Mouse (Mus musculus): ENCODE results near the gene Asic3.
"Not testable (repeated sequence)": the region's sequence is repeated elsewhere in the genome, so short reads cannot be mapped to it uniquely, and the experiment has no call there.

Gene Asic3

GRCm38 (mm10) chr5:24396254-24396653 is 16.9 kb upstream of the Asic3 start:
- not testable (repeated sequence) for DNase-seq (ENCODE audit: low read depth, low spot score); H3K36me3 ChIP-seq (ENCODE audit: control insufficient read depth, insufficient read depth, low read length, poor library complexity, severe bottlenecking)

GRCm38 (mm10) chr5:24399686-24400085 is 13.5 kb upstream of the Asic3 start:
- H3K27me3 ChIP-seq (ENCODE audit: control insufficient read depth, insufficient read depth, low read length, poor library complexity, severe bottlenecking): no peaks in the 10 kb centered on the region

More at GRCm38 (mm10) chr5:24396254-24396653, 16.9 kb upstream of the Asic3 start:
- H3K27me3 ChIP-seq (ENCODE audit: control insufficient read depth, insufficient read depth, low read length, poor library complexity, severe bottlenecking): not testable (repeated sequence)

GRCm38 (mm10) chr5:24400362-24400761 is 12.8 kb upstream of the Asic3 start:
- H3K36me3 ChIP-seq (ENCODE audit: control insufficient read depth, insufficient read depth, low read length, poor library complexity, severe bottlenecking): no peaks in the 10 kb centered on the region
- DNase-seq (ENCODE audit: low read depth, low spot score): no peak
- no peaks in the 10 kb centered on the region for H3K27me3 ChIP-seq (ENCODE audit: control insufficient read depth, insufficient read depth, low read length, poor library complexity, severe bottlenecking)

More at GRCm38 (mm10) chr5:24399686-24400085, 13.5 kb upstream of the Asic3 start:
- DNase-seq (ENCODE audit: low read depth, low spot score): no peak
- H3K36me3 ChIP-seq (ENCODE audit: control insufficient read depth, insufficient read depth, low read length, poor library complexity, severe bottlenecking): no peaks in the 10 kb centered on the region

GRCm38 (mm10) chr5:24400911-24401605 is 12.1 kb upstream of the Asic3 start:
- no peak for DNase-seq (ENCODE audit: low read depth, low spot score)
- no peaks in the 10 kb centered on the region for H3K27me3 ChIP-seq (ENCODE audit: control insufficient read depth, insufficient read depth, low read length, poor library complexity, severe bottlenecking)
- no peaks in the 10 kb centered on the region for H3K36me3 ChIP-seq (ENCODE audit: control insufficient read depth, insufficient read depth, low read length, poor library complexity, severe bottlenecking)

- no peaks in the 10 kb centered on the region for H3K27me3 ChIP-seq (ENCODE audit: control insufficient read depth, insufficient read depth, low read length, poor library complexity, severe bottlenecking)
- DNase-seq (ENCODE audit: low read depth, low spot score): no peak
- H3K36me3 ChIP-seq (ENCODE audit: control insufficient read depth, insufficient read depth, low read length, poor library complexity, severe bottlenecking): no peaks in the 10 kb centered on the region
These were observed 11.2 kb upstream of the Asic3 start for GRCm38 (mm10) chr5:24401969-24402368.

- no peaks in the 10 kb centered on the region for H3K36me3 ChIP-seq (ENCODE audit: control insufficient read depth, insufficient read depth, low read length, poor library complexity, severe bottlenecking)
- DNase-seq (ENCODE audit: low read depth, low spot score): no peak
These were observed 8.4 kb upstream of the Asic3 start for GRCm38 (mm10) chr5:24404594-24405360.

GRCm38 (mm10) chr5:24405389-24405876 is 7.8 kb upstream of the Asic3 start:
- Histone ChIP-seq H3K27me3 (ENCODE audit: control insufficient read depth, insufficient read depth, low read length, poor library complexity, severe bottlenecking) (no peaks in the 10 kb centered on the region), H3K36me3 (ENCODE audit: control insufficient read depth, insufficient read depth, low read length, poor library complexity, severe bottlenecking) (no peaks in the 10 kb centered on the region)
- no peak for DNase-seq (ENCODE audit: low read depth, low spot score)

More at GRCm38 (mm10) chr5:24404594-24405360, 8.4 kb upstream of the Asic3 start:
- no peaks in the 10 kb centered on the region for H3K27me3 ChIP-seq (ENCODE audit: control insufficient read depth, insufficient read depth, low read length, poor library complexity, severe bottlenecking)

GRCm38 (mm10) chr5:24408651-24409050 is 4.5 kb upstream of the Asic3 start:
- DNase-seq (ENCODE audit: low read depth, low spot score): no peak

GRCm38 (mm10) chr5:24409466-24409865 is 3.7 kb upstream of the Asic3 start:
- no peak for DNase-seq (ENCODE audit: low read depth, low spot score)
- Histone ChIP-seq H3K36me3 (ENCODE audit: control insufficient read depth, insufficient read depth, low read length, poor library complexity, severe bottlenecking) (no peaks in the 10 kb centered on the region), H3K27me3 (ENCODE audit: control insufficient read depth, insufficient read depth, low read length, poor library complexity, severe bottlenecking) (no peaks in the 10 kb centered on the region)

More at GRCm38 (mm10) chr5:24408651-24409050, 4.5 kb upstream of the Asic3 start:
- no peaks in the 10 kb centered on the region for H3K36me3 ChIP-seq (ENCODE audit: control insufficient read depth, insufficient read depth, low read length, poor library complexity, severe bottlenecking)
- H3K27me3 ChIP-seq (ENCODE audit: control insufficient read depth, insufficient read depth, low read length, poor library complexity, severe bottlenecking): no peaks in the 10 kb centered on the region

- no peak for DNase-seq (ENCODE audit: low read depth, low spot score)
- Histone ChIP-seq H3K36me3 (ENCODE audit: control insufficient read depth, insufficient read depth, low read length, poor library complexity, severe bottlenecking) (no peaks in the 10 kb centered on the region), H3K27me3 (ENCODE audit: control insufficient read depth, insufficient read depth, low read length, poor library complexity, severe bottlenecking) (peaks cover 2% of the 10 kb centered on the region)
These were observed 1.1 kb upstream of the Asic3 start for GRCm38 (mm10) chr5:24412063-24412462.

GRCm38 (mm10) chr5:24413938-24414337 is 746 bp downstream of the Asic3 start:
- DNase-seq (ENCODE audit: low read depth, low spot score): no peak
- Histone ChIP-seq H3K27me3 (ENCODE audit: control insufficient read depth, insufficient read depth, low read length, poor library complexity, severe bottlenecking) (peaks cover 2% of the 10 kb centered on the region), H3K36me3 (ENCODE audit: control insufficient read depth, insufficient read depth, low read length, poor library complexity, severe bottlenecking) (no peaks in the 10 kb centered on the region)

- peak; percentile 85 for DNase-seq (ENCODE audit: low read depth, low spot score)
- Histone ChIP-seq H3K27me3 (ENCODE audit: control insufficient read depth, insufficient read depth, low read length, poor library complexity, severe bottlenecking) (peaks cover 2% of the 10 kb centered on the region), H3K36me3 (ENCODE audit: control insufficient read depth, insufficient read depth, low read length, poor library complexity, severe bottlenecking) (no peaks in the 10 kb centered on the region)
These were observed 3.1 kb downstream of the Asic3 start for GRCm38 (mm10) chr5:24416222-24416736.

GRCm38 (mm10) chr5:24417587-24417986 is 4.4 kb downstream of the Asic3 start:
- peaks cover 2% of the 10 kb centered on the region for H3K27me3 ChIP-seq (ENCODE audit: control insufficient read depth, insufficient read depth, low read length, poor library complexity, severe bottlenecking)
- no peaks in the 10 kb centered on the region for H3K36me3 ChIP-seq (ENCODE audit: control insufficient read depth, insufficient read depth, low read length, poor library complexity, severe bottlenecking)
- no peak for DNase-seq (ENCODE audit: low read depth, low spot score)

- DNase-seq (ENCODE audit: low read depth, low spot score): no peak
- Histone ChIP-seq H3K36me3 (ENCODE audit: control insufficient read depth, insufficient read depth, low read length, poor library complexity, severe bottlenecking) (no peaks in the 10 kb centered on the region), H3K27me3 (ENCODE audit: control insufficient read depth, insufficient read depth, low read length, poor library complexity, severe bottlenecking) (no peaks in the 10 kb centered on the region)
These were observed 7.2 kb downstream of the Asic3 start for GRCm38 (mm10) chr5:24420381-24420780.
